ENCODE assay signal across 23 mouse cellular contexts in genomic region chr11:6706796-6707195, GRCm38 (mm10). TPM values are rescaled to one million over a fixed set of nuclear protein-coding genes. Genes with fewer than 3 reads are reported as not detected.
DNase-seq lines count a peak whose midpoint lies in the region; ATAC-seq and TF ChIP-seq lines count a peak whose summit lies in the region.
"Had no signal": no experiment of that assay in that cellular context is flagged by ENCODE, and none has a peak within 500 bp of the region (broad histone marks: within the 10 kb centered on the region; RNA-seq: fewer than 3 reads in every experiment).

No protein-coding gene starts in this region.

- peaks cover 17% of the 10 kb centered on the region for H3K9me3 ChIP-seq in kidney, embryonic 16.5 days (ENCODE audit: low read length)
- H3K9me3 ChIP-seq: embryonic facial prominence, embryonic 13.5 days; forebrain, embryonic 13.5 days had no signal

- no peak for TF ChIP-seq CTCF in spleen, adult 2 months (IDR thresholded peaks at IDR 0.05; ENCODE audit: extremely low read depth, insufficient read depth, insufficient read length, insufficient replicate concordance)

- TF ChIP-seq POLR2A in spleen, adult 2 months (IDR thresholded peaks at IDR 0.05; ENCODE audit: low read depth, low read length): no peak

- peak in 1 of 2 experiments; percentile 14 for DNase-seq in spleen, adult 2 months (ENCODE audit: low read depth in 1 of 2, low spot score in 2 of 2)
- DNase-seq in spleen, postnatal 10 days (ENCODE audit: low spot score in 2 of 2): no peak
- peak; percentile 28 to 48 for DNase-seq in thymus, postnatal 36 days
- no peak for DNase-seq in thymus, postnatal 0 days (ENCODE audit: low spot score)
- peak; percentile 79 for DNase-seq in induced T-regulatory cell, adult 2 months (ENCODE audit: low read depth)
- no peak for DNase-seq in gastrocnemius, postnatal 4 days (ENCODE audit: low spot score in 2 of 2)
- DNase-seq: adrenal gland, postnatal 14 days; B cell, adult 2 months; cerebellum, adult 11-12 months; cerebellum, adult 9-11 months; cerebellum, postnatal 36 days; forebrain, postnatal 0 days; gastrocnemius, adult 2 months; gastrocnemius, postnatal 25 days; heart, adult 11 months; heart, postnatal 10 days; heart, postnatal 4 days had no signal

- WGBS in spleen, adult 2 months: 81% methylated on average over 13 of the region's 13 CpGs
- 94% methylated on average over 13 of the region's 13 CpGs for WGBS in kidney, embryonic 16.5 days

- H3K9ac ChIP-seq in kidney, embryonic 16.5 days (replicated peaks; ENCODE audit: low read length): no peak overlapping the region
- H3K9ac ChIP-seq: embryonic facial prominence, embryonic 13.5 days; forebrain, embryonic 13.5 days; forebrain, postnatal 0 days; hindbrain, embryonic 12.5 days had no signal

- H3K27ac ChIP-seq in spleen, adult 2 months (ENCODE audit: insufficient read depth, low read length): 0 out of 2 replicates have a peak overlapping the region, but pooled peaks have one; percentile 45
- no peak overlapping the region for H3K27ac ChIP-seq in kidney, embryonic 16.5 days (ENCODE audit: low read length)
- H3K27ac ChIP-seq: embryonic facial prominence, embryonic 13.5 days; forebrain, embryonic 13.5 days; gastrocnemius, adult 2 months; hindbrain, embryonic 12.5 days had no signal

- H3K4me3 ChIP-seq in spleen, adult 2 months (ENCODE audit: extremely low read depth, insufficient read depth, insufficient read length): no peak overlapping the region
- no peak overlapping the region for H3K4me3 ChIP-seq in kidney, embryonic 16.5 days (ENCODE audit: low read length)
- H3K4me3 ChIP-seq: embryonic facial prominence, embryonic 13.5 days; forebrain, embryonic 13.5 days; gastrocnemius, adult 2 months; hindbrain, embryonic 12.5 days had no signal

- no peaks in the 10 kb centered on the region for H3K4me1 ChIP-seq in spleen, adult 2 months (ENCODE audit: control insufficient read depth, insufficient read depth, insufficient read length)
- H3K4me1 ChIP-seq in kidney, embryonic 16.5 days (ENCODE audit: insufficient read depth, low read length): peaks cover 8% of the 10 kb centered on the region; the same call in 1 of the 2 replicates
- H3K4me1 ChIP-seq: embryonic facial prominence, embryonic 13.5 days; forebrain, embryonic 13.5 days; hindbrain, embryonic 12.5 days had no signal

- H3K27me3 ChIP-seq in spleen, adult 2 months (ENCODE audit: control insufficient read depth, insufficient read depth, low read length): no peaks in the 10 kb centered on the region
- no peaks in the 10 kb centered on the region for H3K27me3 ChIP-seq in kidney, embryonic 16.5 days (ENCODE audit: insufficient read depth, low read length)
- H3K27me3 ChIP-seq: embryonic facial prominence, embryonic 13.5 days; forebrain, embryonic 13.5 days; hindbrain, embryonic 12.5 days had no signal

- no peaks in the 10 kb centered on the region for H3K36me3 ChIP-seq in spleen, adult 2 months (ENCODE audit: control insufficient read depth, insufficient read depth, low read length)
- no peaks in the 10 kb centered on the region for H3K36me3 ChIP-seq in kidney, embryonic 16.5 days (ENCODE audit: insufficient read depth, low read length)
- H3K36me3 ChIP-seq: embryonic facial prominence, embryonic 13.5 days; G1E; hindbrain, embryonic 12.5 days had no signal

- ATAC-seq in kidney, embryonic 16.5 days (ENCODE audit: low FRiP score, low TSS enrichment): no peak
- ATAC-seq: forebrain, embryonic 13.5 days; forebrain, postnatal 0 days; hindbrain, embryonic 16.5 days had no signal

- H3K4me2 ChIP-seq in kidney, embryonic 16.5 days (replicated peaks; ENCODE audit: low read depth, low read length): no peak overlapping the region
- H3K4me2 ChIP-seq: embryonic facial prominence, embryonic 13.5 days; forebrain, embryonic 13.5 days; hindbrain, embryonic 12.5 days had no signal

RNA-seq across cellular contexts. Expression of gene Ramp3, which starts 48.5 kb away (rescaled TPM):
- polyA plus RNA-seq in spleen, adult 2 months (2012; rRNA removed): 2.4 and 13.7 TPM in 2 replicates
- 14.8 and 18.4 TPM in 2 replicates for polyA plus RNA-seq in thymus, postnatal 0 days (2015; fragmentation: Nextera tagmentation; extraction: Ambion mirVana)
- polyA plus RNA-seq in kidney, embryonic 16.5 days (2015; fragmentation: Nextera tagmentation; extraction: Ambion mirVana): 15.4 and 16.5 TPM in 2 replicates
- total RNA-seq in gastrocnemius, postnatal 4 days (2021): 1 to 10 TPM in 1 of 2 experiments, under 1 TPM in 1; 0.98 to 1.7 TPM
- total RNA-seq: G1E had no signal
- polyA plus RNA-seq: G1E had no signal

Comparison
In these comparisons a context has a peak if more than half of its experiments do, and no peak if none do; other contexts are left out.
1. DNase-seq: peak in thymus, postnatal 36 days (2 of 2) and induced T-regulatory cell, adult 2 months (single experiment); none in spleen, postnatal 10 days (0 of 2), thymus, postnatal 0 days (single experiment) and gastrocnemius, postnatal 4 days (0 of 2).